Mouse (Mus musculus): ENCODE measurements around the gene Pxt1. TPM values are rescaled to one million over a fixed set of nuclear protein-coding genes. Genes with fewer than 3 reads are reported as not detected.

Pxt1 gene
- not detected in 2 replicates for polyA plus RNA-seq (2012)

GRCm38 (mm10) chr17:28943740-28944139 lies at the start of gene Pxt1:
Gene Pxt1 (minus strand): TSS chr17:28943840.
- no peak for TF ChIP-seq GATA1 (IDR thresholded peaks at IDR 0.05; ENCODE audit: low read length)

- no peak for TF ChIP-seq GATA1 (IDR thresholded peaks at IDR 0.05; ENCODE audit: low read length)
These were observed 48.5 kb upstream of the Pxt1 start for GRCm38 (mm10) chr17:28992105-28992504.

- no peak for TF ChIP-seq GATA1 (IDR thresholded peaks at IDR 0.05; ENCODE audit: low read length)
These were observed 47.6 kb upstream of the Pxt1 start for GRCm38 (mm10) chr17:28991286-28991685.

DNA sequence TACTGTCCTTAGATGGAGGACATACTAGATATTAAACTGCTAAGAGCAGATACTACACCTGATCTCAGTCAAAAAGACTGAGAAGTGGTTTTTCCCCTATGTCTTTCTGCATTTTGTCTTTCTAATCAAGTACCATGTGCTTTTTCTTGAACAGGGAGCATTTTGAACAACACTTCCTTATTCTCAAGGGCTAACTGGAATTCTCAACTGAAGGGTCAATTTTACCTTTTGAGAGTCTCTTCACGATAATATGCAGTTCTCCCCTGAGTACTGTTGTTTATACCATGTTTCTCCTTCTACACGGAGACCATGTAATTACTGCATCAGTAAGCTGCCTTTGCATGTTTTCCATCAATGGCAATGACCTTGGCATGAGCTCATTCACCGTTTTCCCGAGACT lies 46.4 kb upstream of the Pxt1 start:
- no peak for TF ChIP-seq GATA1 (IDR thresholded peaks at IDR 0.05; ENCODE audit: low read length)

DNA sequence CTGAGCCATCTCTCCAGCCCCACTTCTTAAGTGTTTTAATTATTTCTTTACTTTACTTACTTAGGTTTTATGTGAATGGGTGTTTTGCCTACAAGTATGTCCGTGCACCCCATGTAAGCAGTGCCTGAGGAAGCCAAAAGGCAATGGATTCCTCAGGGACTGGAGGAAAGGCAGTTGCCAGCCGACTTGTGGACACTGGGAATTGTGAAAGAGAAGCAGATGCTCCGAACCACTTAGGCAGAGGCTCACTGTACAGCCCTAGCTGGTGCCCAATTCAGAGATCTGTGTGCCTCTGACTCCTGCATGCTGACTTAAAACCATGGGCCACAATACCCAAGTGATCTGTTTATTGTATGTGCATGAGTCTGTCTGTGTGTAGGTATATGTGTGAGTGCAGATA lies 45.4 kb upstream of the Pxt1 start:
- no peak for TF ChIP-seq GATA1 (IDR thresholded peaks at IDR 0.05; ENCODE audit: low read length)

- TF ChIP-seq GATA1 (IDR thresholded peaks at IDR 0.05; ENCODE audit: low read length), result no peak
These were observed 44.7 kb upstream of the Pxt1 start for GRCm38 (mm10) chr17:28988291-28988690.

- no peak for TF ChIP-seq GATA1 (IDR thresholded peaks at IDR 0.05; ENCODE audit: low read length)
These were observed 44.1 kb upstream of the Pxt1 start for GRCm38 (mm10) chr17:28987713-28988112.

- TF ChIP-seq GATA1 (IDR thresholded peaks at IDR 0.05; ENCODE audit: low read length), result no peak
These were observed 43.2 kb upstream of the Pxt1 start for GRCm38 (mm10) chr17:28986833-28987232.

- TF ChIP-seq GATA1 (IDR thresholded peaks at IDR 0.05; ENCODE audit: low read length), result no peak
These were observed 41.2 kb upstream of the Pxt1 start for GRCm38 (mm10) chr17:28984724-28985420.

DNA sequence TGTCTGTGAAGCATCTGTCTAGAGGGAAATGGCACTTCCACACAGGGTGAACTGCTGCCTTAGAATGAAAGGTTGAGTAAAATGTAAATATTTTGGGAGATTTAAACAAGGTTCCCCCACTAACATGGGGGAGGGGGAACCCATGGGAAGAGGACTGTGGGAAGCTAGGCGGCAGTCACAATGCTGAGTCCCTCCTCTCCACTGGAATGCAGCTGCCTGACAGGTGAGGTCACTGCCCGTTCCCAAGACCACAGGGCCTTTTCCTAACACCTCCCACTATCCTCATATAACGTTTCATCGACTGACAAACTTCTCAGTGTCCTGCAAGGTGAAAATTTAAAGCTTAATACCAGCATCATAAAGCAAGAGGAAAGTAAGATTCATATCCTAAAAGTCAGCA lies 39.0 kb upstream of the Pxt1 start:
- no peak for TF ChIP-seq GATA1 (IDR thresholded peaks at IDR 0.05; ENCODE audit: low read length)

DNA sequence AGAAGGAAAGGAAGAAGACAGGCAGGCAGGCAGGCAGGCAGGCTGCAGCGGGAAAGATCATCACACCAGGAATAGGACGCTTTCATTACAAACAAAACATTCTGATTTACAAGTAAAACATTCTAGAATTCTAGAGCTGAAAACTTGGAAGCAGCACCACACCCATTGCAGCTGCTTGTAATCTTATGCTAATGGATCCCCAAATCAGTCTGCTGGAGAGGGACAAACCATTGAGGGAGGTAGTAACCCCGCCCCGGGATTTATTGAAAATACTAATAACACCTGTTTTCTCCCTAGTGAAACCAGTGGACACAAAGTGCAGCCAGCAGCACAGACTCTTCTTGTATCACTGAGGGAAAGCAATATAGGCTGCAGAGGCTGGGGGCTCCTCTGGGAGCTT lies 37.4 kb upstream of the Pxt1 start:
- TF ChIP-seq GATA1 (IDR thresholded peaks at IDR 0.05; ENCODE audit: low read length), result no peak

DNA sequence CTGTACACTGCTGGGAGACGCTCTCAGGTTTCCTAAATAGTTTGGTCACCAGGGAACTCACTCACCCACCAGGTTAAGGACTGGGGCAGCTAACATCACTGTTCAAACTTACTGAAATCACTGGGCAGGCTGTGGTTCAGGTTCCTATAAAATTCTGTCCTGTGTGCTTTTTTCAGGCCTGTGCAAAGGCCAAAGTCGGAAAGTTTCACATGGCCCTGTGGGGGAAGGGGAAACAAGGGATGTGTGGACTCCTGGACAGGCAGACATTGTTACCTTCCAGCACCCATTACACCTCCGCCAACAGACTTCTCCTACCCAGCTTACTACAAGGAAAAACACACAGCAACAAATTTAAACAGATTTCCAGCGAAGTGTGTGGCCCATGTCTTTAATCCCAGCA lies 35.5 kb upstream of the Pxt1 start:
- TF ChIP-seq GATA1 (IDR thresholded peaks at IDR 0.05; ENCODE audit: low read length), result no peak

DNA sequence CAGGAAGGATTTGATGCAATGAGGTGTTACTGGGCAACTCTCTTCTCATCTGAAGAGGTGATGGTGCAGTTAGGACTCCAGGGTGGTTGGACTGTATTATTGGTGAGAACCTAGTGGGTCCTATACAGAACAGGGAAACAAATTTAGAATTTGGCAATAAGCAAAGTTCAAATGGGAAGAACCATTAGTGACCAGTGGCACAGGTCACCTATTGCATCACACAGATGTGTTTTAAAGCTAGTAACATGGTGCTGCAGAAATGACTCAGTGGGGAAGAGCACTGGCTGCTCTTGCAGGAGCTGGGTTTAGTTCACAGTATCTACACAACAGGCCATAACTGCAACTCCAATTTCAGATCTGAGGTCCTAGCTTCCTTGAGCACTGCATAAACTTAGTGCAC lies 26.5 kb upstream of the Pxt1 start:
- TF ChIP-seq GATA1 (IDR thresholded peaks at IDR 0.05; ENCODE audit: low read length), result no peak

DNA sequence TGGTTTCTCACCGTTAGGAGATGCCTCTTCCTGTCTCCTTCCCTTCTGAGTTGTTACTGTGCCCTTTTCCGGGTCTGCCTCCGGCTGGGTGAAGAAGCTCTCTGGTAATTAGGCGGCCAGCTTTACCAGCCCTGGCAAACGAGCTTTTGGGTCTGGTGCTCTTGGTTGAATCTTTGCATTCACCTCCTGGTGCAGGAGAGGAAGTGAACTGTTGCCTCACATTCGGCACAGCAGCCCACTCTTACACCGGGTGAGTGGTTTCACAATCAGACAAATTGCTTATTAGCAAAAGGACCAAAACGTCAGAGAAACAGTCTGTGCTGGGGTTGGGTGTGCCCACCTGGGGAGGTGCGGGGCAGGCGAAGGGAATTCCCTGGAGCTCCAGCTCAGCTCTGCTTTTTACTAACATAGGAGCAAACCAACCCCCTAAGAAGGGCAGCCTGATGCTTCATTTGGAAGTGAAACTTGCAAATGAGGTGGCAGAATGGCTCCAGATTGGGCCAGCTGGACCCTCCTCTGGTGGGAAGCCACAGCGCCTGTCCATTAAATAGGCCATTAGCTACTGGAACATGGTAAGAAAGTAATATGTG lies 23.5 kb upstream of the Pxt1 start:
- TF ChIP-seq GATA1 (IDR thresholded peaks at IDR 0.05; ENCODE audit: low read length), result no peak

GRCm38 (mm10) chr17:28961596-28961995 lies 18.0 kb upstream of the Pxt1 start:
- TF ChIP-seq GATA1 (IDR thresholded peaks at IDR 0.05; ENCODE audit: low read length), result no peak

DNA sequence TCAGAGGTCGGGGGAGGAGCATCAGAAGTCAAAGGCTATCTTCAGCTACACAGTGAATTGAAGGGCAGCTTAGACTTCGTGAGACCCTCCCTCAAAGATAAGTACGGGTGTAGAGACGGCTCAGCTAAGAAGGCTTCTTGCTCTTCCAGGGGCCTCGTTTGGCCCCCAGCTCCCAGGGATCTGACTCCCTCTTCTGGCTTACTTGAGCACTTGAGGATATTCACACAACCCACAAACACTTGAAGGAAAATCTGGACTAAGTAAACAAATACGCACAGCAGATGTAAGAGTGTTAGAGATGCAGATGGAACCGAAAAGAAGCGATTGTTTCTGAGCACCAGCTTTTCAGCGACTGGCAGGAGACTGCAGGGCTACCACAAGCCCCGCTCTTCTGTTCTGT lies 17.0 kb upstream of the Pxt1 start:
- TF ChIP-seq GATA1 (IDR thresholded peaks at IDR 0.05; ENCODE audit: low read length), result no peak

- no peak for TF ChIP-seq GATA1 (IDR thresholded peaks at IDR 0.05; ENCODE audit: low read length)
These were observed 10.8 kb upstream of the Pxt1 start for GRCm38 (mm10) chr17:28954416-28954815.
